Mouse (Mus musculus) embryo, embryonic 10 days (tissue): ENCODE measurements at regions not wholly inside any gene's neighbourhood (a gene's known extent, or its start where the extent isn't known, plus 50 kb on each side); places are given as distances from the start of the nearest gene placed in this dataset.
A peak's percentile ranks its signal among the peaks of the same experiment; 100 is the strongest.

Source experiments
- DNase-seq: peaks from one replicate; pipeline ENCODE4 v3.0.0-alpha.2; 2015; ENCODE audit warnings: low spot score

- no peak for DNase-seq
These were observed 128.4 kb upstream of the N6amt1 start for GRCm38 (mm10) chr16:87225595-87225994.

DNA sequence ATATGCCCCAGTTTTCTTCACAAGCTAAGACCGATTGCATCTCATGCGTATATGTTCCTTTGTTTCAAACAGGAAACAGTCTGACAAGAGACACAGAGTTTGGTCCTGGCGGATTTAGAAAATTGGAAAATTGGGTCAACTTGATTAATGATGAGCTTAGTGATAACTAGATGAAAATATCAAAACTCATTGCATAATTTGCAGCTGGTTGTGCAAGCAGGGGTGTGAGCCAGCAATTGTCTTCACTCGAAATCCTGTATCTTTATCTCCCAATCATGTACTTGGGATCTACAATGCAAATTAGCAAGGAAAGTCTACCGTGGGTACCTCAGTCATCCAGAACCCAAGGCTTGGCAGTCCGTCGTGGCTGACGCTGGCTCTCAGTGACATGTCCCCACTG is 128.9 kb upstream of the N6amt1 start:
- no peak for DNase-seq

DNA sequence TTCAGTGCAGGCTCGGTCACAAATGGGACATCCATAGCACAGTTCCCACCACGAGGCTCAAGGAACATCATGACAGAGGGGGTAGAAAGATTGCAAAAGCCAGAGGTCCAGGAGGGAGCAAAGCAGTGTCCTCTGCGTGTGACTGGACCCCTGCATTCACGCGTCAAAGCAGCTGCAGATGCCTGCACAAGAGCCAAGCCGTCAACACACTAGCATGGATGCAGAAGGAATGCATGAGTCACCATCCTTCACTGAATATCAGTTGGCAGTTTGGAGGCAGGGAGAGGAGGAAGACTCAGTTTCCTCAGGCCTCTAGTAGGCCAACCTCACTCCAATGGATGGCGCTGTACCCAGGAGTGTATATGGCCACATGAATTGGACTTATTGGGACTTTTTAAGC is 130.0 kb upstream of the N6amt1 start:
- DNase-seq, result no peak

GRCm38 (mm10) chr16:87220611-87221010 is 133.4 kb upstream of the N6amt1 start:
- no peak for DNase-seq

DNA sequence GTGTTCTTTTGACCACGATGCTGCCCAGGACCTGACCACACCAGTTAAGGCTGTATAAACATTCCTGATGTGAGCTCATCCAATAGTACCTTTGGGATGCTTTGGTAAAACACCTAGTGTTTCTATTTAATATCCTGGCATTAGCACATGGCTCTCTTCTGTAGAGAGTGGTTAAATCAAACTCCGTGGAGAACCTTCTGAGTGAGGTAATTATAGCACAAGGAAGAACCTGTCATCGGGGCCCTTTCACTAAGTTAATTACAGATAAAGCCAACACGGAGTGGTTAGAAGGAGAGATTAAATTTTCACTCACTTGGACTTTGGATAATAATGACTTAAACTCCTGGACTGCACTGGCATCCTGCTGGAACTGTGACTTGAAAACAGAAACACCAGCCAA is 133.8 kb upstream of the N6amt1 start:
- DNase-seq, result no peak

GRCm38 (mm10) chr16:87207875-87208274 is 146.1 kb upstream of the N6amt1 start:
- DNase-seq, result no peak

GRCm38 (mm10) chr16:87190471-87190870 is 163.5 kb upstream of the N6amt1 start:
- DNase-seq, result no peak

DNA sequence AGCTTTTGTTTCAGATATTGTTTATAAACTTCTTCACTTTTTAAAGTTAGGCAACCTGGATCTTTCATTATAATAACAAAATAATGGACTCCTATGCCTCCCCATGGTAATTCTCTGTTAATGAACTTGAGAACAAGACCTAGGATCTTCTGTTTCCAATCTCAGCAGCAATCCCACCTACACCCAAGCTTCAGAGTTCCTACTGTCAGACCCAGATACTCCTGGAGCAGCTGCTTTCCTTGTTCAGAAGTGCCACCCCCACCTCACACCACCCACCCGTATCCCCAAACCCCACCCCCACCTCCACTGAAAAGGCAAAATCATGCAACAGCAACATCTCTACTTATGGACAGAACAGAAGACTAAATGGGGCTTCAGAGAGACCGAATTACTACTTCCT is 165.2 kb upstream of the N6amt1 start:
- no peak for DNase-seq

DNA sequence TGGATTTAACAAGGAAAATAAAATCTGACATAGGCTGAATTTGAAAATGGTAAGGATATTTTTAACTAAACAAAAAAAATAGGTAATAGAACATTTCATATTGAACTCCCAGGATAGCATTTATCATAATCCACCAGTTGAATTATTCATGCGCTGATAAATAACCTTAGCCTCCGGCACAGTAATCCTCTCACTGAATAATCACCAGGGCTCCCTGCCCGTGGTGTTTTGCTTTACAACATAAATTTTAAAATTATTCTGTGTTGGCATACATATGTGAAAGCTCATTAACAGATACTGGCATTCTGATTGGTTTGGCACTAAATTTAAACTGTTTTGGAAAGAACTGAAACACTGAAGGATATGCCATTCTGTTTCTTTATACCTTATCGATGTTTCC is 181.6 kb upstream of the N6amt1 start:
- no peak for DNase-seq

DNA sequence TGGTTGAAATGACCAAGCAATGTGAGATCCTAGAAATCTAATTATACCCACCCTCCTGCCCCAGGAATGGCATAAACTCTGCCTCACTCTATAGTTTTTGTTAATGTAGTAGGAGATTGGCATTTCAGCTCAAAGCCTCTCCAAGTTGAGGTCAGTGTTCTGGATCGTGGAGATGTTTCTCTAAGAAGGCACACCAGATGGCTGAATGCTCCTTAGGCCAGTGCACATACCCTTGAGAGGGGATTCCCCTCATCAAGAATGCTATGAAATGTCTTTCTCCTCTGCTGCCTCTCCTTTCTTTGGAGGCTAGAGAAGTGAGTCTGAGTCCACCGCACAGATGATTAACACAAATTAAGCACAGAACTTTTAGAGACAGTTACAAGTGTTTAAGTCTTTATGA is 214.7 kb upstream of the N6amt1 start:
- DNase-seq, result no peak

DNA sequence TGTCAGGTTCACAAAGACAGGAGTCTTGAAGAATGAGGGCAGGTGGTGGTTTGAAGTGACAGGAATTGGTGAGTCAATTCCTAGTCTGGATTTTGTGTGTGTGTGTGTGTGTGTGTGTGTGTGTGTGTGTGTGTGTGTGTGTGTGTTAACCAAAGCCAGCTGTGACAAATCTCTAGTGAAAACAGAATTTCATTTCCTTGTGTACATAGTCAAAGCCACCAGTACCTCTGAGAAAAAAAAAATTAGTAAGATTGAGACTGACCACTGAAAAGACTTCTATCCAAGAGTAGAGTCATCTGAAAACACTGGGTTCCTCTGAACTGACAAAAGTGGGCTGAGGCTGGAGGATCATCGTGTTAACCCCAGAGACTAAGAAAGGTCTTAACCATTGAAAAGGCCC is 217.5 kb upstream of the N6amt1 start:
- DNase-seq, result no peak

DNA sequence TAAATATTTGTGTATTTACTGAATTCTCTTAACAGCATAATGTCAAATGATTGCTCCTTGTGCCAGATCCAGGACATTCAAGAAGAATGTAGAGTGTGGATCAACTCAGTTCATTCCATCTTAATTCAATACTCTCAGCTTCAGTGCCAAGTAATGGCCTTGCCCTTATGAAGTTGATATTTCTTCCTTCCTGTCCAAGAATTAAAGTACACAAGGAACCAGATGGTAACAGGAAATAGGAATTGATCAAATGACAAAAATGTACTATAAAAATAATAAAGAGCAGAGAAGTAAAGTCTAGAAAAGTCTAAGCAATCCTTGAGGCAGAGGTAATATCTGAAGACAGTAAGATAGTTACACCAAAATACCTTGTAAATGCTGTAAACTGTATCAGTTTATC is 219.5 kb upstream of the N6amt1 start:
- no peak for DNase-seq

- no peak for DNase-seq
These were observed 220.1 kb upstream of the N6amt1 start for GRCm38 (mm10) chr16:87133874-87134273.

- no peak for DNase-seq
These were observed 221.9 kb upstream of the N6amt1 start for GRCm38 (mm10) chr16:87132082-87132481.

- DNase-seq, result no peak
These were observed 223.0 kb upstream of the N6amt1 start for GRCm38 (mm10) chr16:87130733-87131640.

GRCm38 (mm10) chr16:87129021-87129420 is 225.0 kb upstream of the N6amt1 start:
- no peak for DNase-seq

DNA sequence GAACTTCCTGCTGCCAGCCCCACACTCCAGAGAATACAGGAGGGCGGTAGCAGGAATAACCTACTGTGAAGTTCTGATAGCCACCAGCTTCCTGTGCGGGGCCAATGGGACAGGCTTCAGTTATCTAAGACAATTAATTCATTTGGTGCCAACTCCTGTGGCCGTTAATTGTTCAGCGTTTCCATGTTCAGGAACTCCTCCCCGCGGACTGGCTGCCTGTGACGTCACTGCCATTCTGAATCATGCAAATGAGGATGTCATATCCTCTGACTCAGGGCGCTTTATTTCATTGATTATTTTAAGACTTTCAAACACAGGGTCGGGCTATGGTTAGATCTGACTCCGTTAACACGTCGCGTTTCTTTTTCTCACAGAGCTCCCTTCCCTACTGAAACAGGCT is 225.8 kb upstream of the N6amt1 start:
- DNase-seq, result no peak

GRCm38 (mm10) chr16:87124519-87124918 is 229.5 kb upstream of the N6amt1 start:
- DNase-seq, result no peak

DNA sequence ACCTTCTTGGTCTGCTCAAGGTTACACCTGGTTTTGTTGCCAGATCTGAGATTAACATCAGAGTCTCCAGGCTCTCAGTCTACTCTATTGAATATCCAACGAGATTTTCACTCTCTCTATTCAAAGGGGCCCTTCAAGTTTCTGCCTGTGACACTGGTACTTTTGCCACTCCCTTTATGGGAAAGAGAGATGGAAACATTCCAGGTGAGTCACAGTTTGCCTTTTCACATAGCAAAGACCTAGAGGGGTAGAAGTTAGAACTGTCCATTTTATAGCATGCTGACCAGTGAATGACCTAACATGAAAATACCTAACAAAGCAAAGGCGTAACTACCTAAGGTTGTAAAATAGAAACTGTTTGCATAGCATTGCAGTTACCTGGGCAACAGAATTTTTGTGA is 250.4 kb upstream of the N6amt1 start:
- DNase-seq, result no peak

DNA sequence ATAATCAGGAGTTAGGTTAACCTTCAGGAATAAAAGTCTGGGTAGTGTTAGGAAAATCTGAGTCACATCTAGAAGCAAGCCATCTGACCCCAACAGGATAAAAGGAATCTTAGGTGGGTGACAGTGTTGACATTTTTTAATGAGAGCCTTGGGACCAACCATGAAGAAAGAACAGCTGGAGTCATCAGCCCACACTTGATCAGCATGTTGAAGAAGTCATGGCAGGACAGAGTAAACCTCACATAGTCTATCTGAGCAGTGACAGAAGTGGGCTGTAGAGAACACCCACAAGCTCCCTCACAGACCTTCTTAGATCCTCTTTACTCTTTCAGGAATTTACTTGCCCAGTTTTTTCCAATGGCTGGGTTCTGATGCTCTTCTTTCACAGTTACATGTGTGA is 251.9 kb upstream of the N6amt1 start:
- no peak for DNase-seq

GRCm38 (mm10) chr16:87092011-87092410 is 262.0 kb upstream of the N6amt1 start:
- no peak for DNase-seq

- no peak for DNase-seq
These were observed 264.7 kb upstream of the N6amt1 start for GRCm38 (mm10) chr16:87089322-87089721.

DNA sequence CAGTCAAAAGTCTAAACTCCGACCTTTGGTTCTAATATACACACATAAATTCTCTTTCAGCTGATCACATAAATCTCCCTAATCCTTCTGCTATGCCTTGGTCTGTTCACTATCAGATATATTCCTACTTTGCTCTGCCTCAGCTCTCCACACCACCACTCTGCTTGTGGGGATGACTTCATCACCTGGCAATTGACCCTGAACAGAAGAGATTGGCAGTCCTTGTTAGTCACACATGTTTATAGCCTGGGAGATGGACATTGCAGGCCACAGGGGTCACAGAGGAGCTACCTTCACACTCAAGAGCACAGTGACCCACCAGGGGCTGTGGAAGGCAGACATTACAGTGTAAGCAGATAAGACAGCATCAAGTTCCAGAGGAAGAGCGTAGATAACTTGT is 270.5 kb upstream of the N6amt1 start:
- peak; percentile 49 for DNase-seq

- no peak for DNase-seq
These were observed 276.6 kb upstream of the N6amt1 start for GRCm38 (mm10) chr16:87077385-87077784.
